Mouse (Mus musculus): ENCODE measurements around the gene Slc16a10.

The Slc16a10 gene

DNA sequence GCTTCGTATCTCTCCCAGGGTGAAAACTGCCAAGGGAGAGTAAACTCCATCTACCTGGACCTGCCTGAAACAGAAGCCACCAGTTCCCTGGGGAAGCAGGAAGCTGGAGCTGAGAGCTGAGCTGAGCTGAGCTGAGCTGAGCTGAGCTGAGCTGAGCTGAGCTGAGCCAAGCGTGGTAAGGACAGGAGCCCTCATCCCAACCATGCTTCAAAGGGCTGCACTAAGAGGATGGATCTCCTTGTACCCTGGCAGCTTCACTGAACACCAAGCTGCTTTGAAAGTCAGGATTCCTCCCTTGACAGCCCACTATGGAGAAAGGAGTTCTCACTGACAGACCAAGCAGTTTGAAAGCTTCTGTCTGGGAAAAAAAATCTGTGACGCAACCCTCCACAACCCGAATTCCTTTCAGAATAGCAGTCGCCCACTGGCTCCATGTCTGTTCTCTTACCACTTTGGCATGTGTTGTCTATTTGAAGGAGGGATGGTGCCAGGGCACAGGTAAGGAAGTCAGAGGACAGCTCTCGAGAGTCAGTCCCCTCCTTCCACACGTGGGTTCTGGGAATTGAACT, 28.5 kb downstream of the Slc16a10 start:
- CTCF ChIA-PET: no interaction called here

GRCm38 (mm10) chr10:40112256-40112655, 29.8 kb downstream of the Slc16a10 start:
- CTCF ChIA-PET: no interaction called here

- CTCF ChIA-PET: no interaction called here
These were observed 32.5 kb downstream of the Slc16a10 start for GRCm38 (mm10) chr10:40109520-40109919.

DNA sequence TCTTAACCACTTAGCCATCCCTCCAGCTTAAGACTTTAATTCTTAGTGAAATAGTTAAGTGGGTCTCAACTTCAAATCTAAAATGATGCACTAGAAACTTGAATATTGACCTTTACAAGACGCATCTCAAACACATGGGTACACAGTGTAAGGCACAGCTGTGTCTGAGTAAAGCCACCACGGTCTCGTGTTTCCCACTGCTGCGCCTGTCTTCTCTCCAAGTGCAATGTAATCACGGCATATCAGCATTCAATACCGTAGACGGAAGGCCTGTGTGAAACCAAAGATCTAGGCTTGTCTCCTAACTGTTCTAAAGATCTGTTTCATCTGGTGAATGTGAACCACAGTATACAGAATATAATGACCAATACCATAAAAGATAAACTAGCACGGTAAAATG, 33.1 kb downstream of the Slc16a10 start:
- CTCF ChIA-PET: no interaction called here

DNA sequence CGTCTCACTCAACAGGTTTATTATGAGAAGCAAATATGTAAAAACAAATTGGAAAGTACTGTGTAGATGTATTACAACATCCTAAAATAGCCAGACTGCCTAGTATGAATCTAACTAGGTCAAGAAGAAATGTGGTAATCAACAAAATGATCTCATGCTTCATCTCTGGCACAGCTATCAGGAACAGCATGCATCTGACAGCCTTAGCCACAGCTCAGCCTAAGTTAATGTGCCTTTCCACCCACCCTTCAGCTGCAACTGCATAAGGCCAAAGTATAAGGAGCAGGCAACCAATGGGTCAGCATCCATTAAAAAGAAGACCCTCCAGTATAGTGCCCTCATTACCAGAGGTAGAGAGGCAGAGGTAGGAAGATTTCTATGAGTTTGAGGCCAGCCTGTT, 34.1 kb downstream of the Slc16a10 start:
- CTCF ChIA-PET: no interaction called here

DNA sequence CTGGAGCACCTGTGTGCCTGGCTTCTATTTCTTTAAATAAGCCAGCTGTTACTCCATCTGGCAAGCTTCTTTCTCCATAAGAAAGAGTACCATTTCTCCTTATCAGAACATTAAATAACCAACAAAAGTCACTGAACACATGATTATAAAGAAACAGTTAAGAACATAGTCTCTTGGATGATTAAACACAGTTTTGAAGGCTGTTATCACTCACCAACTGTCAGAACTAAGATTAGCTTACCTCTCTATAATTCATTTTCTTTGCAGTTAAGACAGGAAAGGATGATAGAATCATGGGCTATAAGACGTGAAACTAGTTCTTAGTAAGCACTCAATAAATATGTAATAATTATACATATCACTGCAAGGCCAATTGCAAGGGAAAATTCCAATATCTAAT, 36.9 kb downstream of the Slc16a10 start:
- CTCF ChIA-PET: no interaction called here

DNA sequence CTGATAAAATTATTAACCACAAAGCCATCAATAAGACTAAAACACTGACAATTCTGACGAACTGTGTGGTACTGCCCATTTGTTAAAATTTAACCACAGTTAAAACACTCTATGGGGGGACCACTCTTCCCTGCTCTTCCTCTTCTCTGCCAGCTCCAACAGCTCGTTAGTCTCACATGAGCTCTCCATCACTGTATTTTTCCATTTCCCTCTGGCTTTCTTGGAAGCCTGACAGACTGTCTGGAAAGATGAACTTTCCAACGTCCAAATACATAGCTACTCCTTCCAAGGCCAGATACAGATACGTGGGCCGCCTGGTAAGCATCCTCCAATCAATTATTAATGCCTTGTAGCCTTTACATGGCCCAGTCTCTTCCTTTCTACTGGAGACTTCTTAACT, 38.3 kb downstream of the Slc16a10 start:
- CTCF ChIA-PET: interaction anchor here (0.6 kb wide), 1 partner anchor 51 kb away, joined by 3 read pairs; no protein-coding TSS in a partner anchor

GRCm38 (mm10) chr10:40102986-40103385, 39.1 kb downstream of the Slc16a10 start:
- CTCF ChIA-PET: interaction anchor here (0.6 kb wide), 1 partner anchor 30 kb away, joined by 6 read pairs; no protein-coding TSS in a partner anchor

- CTCF ChIA-PET: interaction anchor here (0.6 kb wide), 1 partner anchor 29 kb away, joined by 6 read pairs; no protein-coding TSS in a partner anchor
These were observed 39.9 kb downstream of the Slc16a10 start for GRCm38 (mm10) chr10:40102166-40102565.

- CTCF ChIA-PET: no interaction called here
These were observed 43.6 kb downstream of the Slc16a10 start for GRCm38 (mm10) chr10:40098441-40098840.

- CTCF ChIA-PET: no interaction called here
These were observed 44.5 kb downstream of the Slc16a10 start for GRCm38 (mm10) chr10:40097519-40097918.

- CTCF ChIA-PET: no interaction called here
These were observed 47.3 kb downstream of the Slc16a10 start for GRCm38 (mm10) chr10:40094752-40095151.

- CTCF ChIA-PET: no interaction called here
These were observed 48.5 kb downstream of the Slc16a10 start for GRCm38 (mm10) chr10:40093526-40093925.

DNA sequence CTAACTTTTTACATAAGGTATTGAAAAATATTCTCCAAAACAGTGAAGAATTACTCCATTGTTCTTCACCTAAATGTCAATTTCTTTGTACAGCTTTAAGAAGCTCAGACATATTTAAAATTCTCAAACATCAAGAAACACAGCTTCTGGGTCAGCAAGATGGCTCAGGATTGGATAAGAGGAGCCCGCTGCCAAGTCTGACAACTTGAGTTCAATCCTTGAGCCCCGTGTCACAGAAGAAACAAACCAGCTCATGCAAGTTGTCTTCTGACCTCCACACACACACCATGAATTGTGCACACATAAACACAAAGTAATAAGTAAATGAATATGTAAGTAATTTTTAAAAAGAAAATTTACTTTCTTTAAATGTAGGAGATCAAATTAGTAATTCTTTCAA, 50.6 kb downstream of the Slc16a10 start:
- CTCF ChIA-PET: no interaction called here

DNA sequence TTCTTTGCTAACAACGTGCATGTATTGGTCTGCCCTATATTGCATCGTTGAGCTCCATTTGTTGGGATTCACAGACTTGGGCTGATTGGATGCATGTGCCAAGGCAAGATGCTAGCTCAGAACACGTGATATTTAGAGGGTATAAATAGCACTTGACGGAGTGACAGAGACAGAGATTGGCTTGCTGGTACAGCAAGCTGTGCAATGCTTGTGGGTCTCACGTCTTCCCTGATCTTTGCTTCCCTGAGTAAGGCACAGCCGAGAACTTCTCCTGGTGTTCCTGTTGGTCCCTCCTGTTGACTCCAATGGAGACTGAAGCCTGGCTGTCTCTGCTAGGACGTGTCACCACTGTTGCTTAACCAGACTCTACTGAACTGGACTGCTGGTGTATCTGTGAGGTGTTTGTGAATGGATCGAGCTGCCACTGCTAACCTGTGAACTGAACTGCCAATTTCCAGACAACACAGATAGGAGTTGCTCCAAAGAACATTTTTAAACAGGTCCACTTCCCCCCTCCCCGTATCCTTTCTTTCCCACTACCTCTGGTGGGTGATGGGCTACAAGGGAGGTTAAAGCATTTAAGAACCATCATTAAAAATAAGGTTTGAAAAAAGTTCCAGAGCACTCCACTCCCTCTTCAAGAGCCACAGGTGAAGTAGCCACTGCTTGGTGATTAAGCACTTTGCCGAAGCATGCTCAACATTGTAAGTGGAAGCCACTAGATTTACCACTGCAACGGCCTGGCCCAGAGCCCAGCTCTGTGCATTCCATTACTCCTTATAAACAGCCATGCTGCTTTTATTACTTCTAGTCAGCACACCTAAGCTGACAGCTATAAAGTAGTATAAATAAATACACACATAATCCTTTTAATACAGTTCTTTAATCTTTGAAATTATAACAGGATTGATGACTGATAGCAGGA, 51.3 kb downstream of the Slc16a10 start:
- CTCF ChIA-PET: no interaction called here

DNA sequence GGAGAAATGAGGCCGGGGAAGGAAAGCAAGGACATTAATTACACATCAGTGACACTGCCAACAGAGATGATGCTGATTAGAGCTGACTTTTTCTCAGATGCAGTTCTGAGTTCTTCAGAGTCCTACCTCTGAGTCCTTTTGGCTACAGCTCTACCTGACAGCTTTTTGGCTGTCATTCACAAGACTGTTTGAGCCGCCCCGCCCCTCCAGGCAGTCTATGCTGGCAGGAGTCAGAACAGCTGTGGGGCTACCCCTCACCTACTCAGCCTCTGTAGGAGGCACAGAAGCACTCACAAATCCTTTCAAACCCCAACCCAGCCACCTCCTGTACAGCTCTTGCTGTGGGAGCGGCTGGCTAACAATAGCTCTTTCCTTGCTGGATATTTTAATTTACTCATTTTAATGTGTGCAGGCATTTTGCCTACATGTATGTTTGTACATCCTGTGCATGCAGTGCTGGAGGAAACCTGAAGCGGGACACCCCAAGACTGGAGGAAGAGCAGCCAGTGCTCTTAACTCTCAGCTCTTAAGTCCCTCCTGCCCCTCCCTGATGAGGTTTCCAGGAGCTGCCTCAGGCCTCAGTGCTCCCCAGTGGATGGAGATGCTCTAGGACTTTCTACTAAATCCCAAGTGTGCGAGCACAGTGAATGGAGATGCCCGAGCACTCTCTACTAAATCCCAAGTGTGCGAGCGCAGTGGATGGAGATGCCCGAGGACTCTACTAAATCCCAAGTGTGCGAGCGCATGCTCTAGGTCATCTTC, 57.5 kb downstream of the Slc16a10 start:
- CTCF ChIA-PET: interaction anchor here (0.7 kb wide), 1 partner anchor 47 kb away, joined by 4 read pairs; no protein-coding TSS in a partner anchor

DNA sequence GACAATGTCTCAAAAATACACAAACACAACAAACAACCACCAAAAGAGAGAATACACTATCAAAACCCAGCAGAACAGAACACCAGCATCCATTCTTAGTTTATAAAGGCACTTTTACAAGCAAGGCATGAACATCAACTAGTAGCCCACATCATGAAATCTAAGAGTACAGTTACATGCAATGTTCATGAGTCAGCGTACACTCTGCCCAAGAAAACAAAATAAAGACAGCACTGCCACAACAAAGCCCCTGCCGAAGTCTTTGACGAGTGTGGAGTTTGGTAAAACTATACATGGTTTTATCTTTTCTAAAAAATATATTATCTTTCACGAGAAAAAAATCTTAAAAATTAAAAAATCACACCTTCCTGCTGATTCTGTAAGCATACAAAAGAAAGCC, 58.5 kb downstream of the Slc16a10 start:
- CTCF ChIA-PET: no interaction called here

- CTCF ChIA-PET: no interaction called here
These were observed 59.4 kb downstream of the Slc16a10 start for GRCm38 (mm10) chr10:40082668-40083067.

- CTCF ChIA-PET: no interaction called here
These were observed 61.5 kb downstream of the Slc16a10 start for GRCm38 (mm10) chr10:40080533-40080932.

- CTCF ChIA-PET: no interaction called here
These were observed 62.8 kb downstream of the Slc16a10 start for GRCm38 (mm10) chr10:40079256-40079655.

GRCm38 (mm10) chr10:40077960-40078353, 64.1 kb downstream of the Slc16a10 start:
- CTCF ChIA-PET: no interaction called here

DNA sequence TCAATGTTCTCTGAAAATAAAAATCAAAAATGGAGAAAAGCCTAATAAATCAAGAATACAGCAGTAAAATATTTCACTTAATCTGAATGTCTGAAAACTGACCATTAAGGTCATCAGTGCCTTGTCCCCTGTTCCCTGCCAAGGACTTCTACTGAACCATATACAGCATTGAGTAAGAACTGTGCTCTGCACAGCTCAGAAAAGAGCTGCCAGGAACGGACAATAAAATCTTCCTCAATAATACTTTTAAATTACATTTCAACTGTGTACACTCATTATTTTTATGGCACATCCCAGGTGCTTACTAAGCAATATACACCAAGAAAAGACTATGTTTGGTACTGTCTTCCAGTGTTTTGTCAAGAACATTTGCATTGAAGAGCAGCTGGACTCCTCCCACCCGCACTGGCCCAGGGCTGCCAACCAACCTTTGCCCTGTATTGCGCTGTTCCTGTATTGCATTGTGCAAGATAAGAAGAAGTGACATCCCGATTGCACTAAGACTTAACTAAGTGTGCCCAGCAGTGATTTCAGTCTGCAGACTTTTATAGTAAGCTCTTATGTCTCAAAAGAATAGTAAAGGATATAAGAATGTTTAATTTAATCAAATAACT, 64.6 kb downstream of the Slc16a10 start:
- CTCF ChIA-PET: no interaction called here
